Mouse (Mus musculus) neural tube, embryonic 12.5 days (tissue): Measurements from ENCODE around the gene Nudt14. TPM values are rescaled to one million over a fixed set of nuclear protein-coding genes. Genes with fewer than 3 reads are reported as not detected.

Experiments used
- ATAC-seq: fragments of 200-750 bp; cut with Nextera tagmentation; 2 replicates; pipeline ENCODE4 v1.8.0; 2017; ENCODE audit warnings: low read depth, mild to moderate bottlenecking, moderate TSS enrichment, moderate library complexity; ENCODE audit not compliant: low FRiP score
- H3K27ac ChIP-seq: fragments of 300-500 bp; sonication (generic); 2 replicates; pipeline ENCODE4 v1.5.1; 2016
- H3K27me3 ChIP-seq: fragments of 300-500 bp; sonication (generic); replicated peaks from 2 replicates; pipeline ENCODE4 v1.6.1; 2016; ENCODE audit warnings: mild to moderate bottlenecking
- H3K36me3 ChIP-seq: fragments of 300-500 bp; sonication (generic); 2 replicates; pipeline ENCODE4 v1.6.1; 2016; ENCODE audit warnings: mild to moderate bottlenecking
- H3K4me1 ChIP-seq: fragments of 300-500 bp; sonication (generic); 2 replicates; pipeline ENCODE4 v1.6.1; 2016
- H3K4me2 ChIP-seq: fragments of 300-500 bp; sonication (generic); replicated peaks from 2 replicates; pipeline ENCODE4 v1.6.1; 2016; ENCODE audit warnings: mild to moderate bottlenecking
- H3K4me3 ChIP-seq: fragments of 300-500 bp; sonication (generic); 2 replicates; pipeline ENCODE4 v1.5.1; 2016
- H3K9ac ChIP-seq: fragments of 300-500 bp; sonication (generic); 2 replicates; pipeline ENCODE4 v1.6.1; 2016; ENCODE audit warnings: mild to moderate bottlenecking
- H3K9me3 ChIP-seq: fragments of 300-500 bp; sonication (generic); 2 replicates; pipeline ENCODE4 v1.6.1; 2016; ENCODE audit warnings: mild to moderate bottlenecking
- WGBS: fragments of 180-500 bp; shearing (Covaris S2); methylation state at CpG from one replicate; pipeline ENCODE4 v1.1.7; 2016; 5-methylcytosine and 5-hydroxymethylcytosine counted together
- polyA plus RNA-seq: library from polyadenylated mRNA; unstranded; fragments of >200 nt; fragmentation: Nextera tagmentation; extraction: Ambion mirVana; gene quantifications from 2 replicates; pipeline ENCODE4 v1.2.1, GENCODE M21; 2016

The Nudt14 gene
- polyA plus RNA-seq: 56.2 and 57.5 TPM in 2 replicates

- Histone ChIP-seq H3K36me3 (no peaks in the 10 kb centered on the region), H3K27ac (no peak within 1 kb of the TSS)
These were observed at the start of gene Nudt14 for GRCm38 (mm10) chr12:112941776-112942713. Gene Nudt14 (minus strand): TSS chr12:112942124.

GRCm38 (mm10) chr12:112991444-112991843 lies 49.5 kb upstream of the Nudt14 start:
- WGBS: 98% methylated on average over 2 of the region's 2 CpGs
- no peak overlapping the region for H3K9ac ChIP-seq

More at GRCm38 (mm10) chr12:112941776-112942713, at the start of gene Nudt14:
- WGBS: 3% methylated on average over 54 of the region's 58 CpGs
- no peaks in the 10 kb centered on the region for H3K27me3 ChIP-seq
- peak within 1 kb of the TSS; percentile 76 for H3K4me3 ChIP-seq
- peaks cover 34% of the 10 kb centered on the region for H3K4me1 ChIP-seq
- H3K9me3 ChIP-seq: no peaks in the 10 kb centered on the region
- H3K4me2 ChIP-seq: peak within 1 kb of the TSS; percentile 72
- peak within 1 kb of the TSS; percentile 76 for H3K9ac ChIP-seq
- ATAC-seq: peak; percentile 81

GRCm38 (mm10) chr12:112990706-112991405 lies 48.9 kb upstream of the Nudt14 start:
- H3K4me1 ChIP-seq: no peaks in the 10 kb centered on the region
- H3K4me2 ChIP-seq: no peak overlapping the region
- no peak overlapping the region for H3K27ac ChIP-seq
- WGBS: 90% methylated on average over 5 of the region's 5 CpGs
- H3K27me3 ChIP-seq: no peaks in the 10 kb centered on the region
- peaks cover 44% of the 10 kb centered on the region for H3K36me3 ChIP-seq
- H3K9ac ChIP-seq: no peak overlapping the region
- no peak overlapping the region for H3K4me3 ChIP-seq
- H3K9me3 ChIP-seq: no peaks in the 10 kb centered on the region
- ATAC-seq: no peak

More at GRCm38 (mm10) chr12:112991444-112991843, 49.5 kb upstream of the Nudt14 start:
- Histone ChIP-seq H3K4me3 (no peak overlapping the region), H3K27me3 (no peaks in the 10 kb centered on the region), H3K9me3 (no peaks in the 10 kb centered on the region), H3K4me1 (no peaks in the 10 kb centered on the region), H3K4me2 (no peak overlapping the region), H3K27ac (no peak overlapping the region), H3K36me3 (peaks cover 38% of the 10 kb centered on the region)
- ATAC-seq: no peak

GRCm38 (mm10) chr12:112987877-112988276 lies 46.0 kb upstream of the Nudt14 start:
- Histone ChIP-seq H3K27ac (no peak overlapping the region), H3K9me3 (no peaks in the 10 kb centered on the region), H3K27me3 (no peaks in the 10 kb centered on the region), H3K4me2 (no peak overlapping the region), H3K4me1 (no peaks in the 10 kb centered on the region), H3K36me3 (peaks cover 58% of the 10 kb centered on the region), H3K4me3 (no peak overlapping the region), H3K9ac (no peak overlapping the region)
- no peak for ATAC-seq
- WGBS: 71% methylated on average over 6 of the region's 6 CpGs

GRCm38 (mm10) chr12:112985346-112985745 lies 43.4 kb upstream of the Nudt14 start:
- Histone ChIP-seq H3K9me3 (no peaks in the 10 kb centered on the region), H3K36me3 (peaks cover 64% of the 10 kb centered on the region), H3K4me3 (no peak overlapping the region), H3K9ac (no peak overlapping the region), H3K27ac (no peak overlapping the region), H3K4me2 (no peak overlapping the region), H3K4me1 (no peaks in the 10 kb centered on the region), H3K27me3 (no peaks in the 10 kb centered on the region)
- ATAC-seq: no peak
- WGBS: 93% methylated on average over 6 of the region's 6 CpGs

- Histone ChIP-seq H3K36me3 (peaks cover 83% of the 10 kb centered on the region), H3K27me3 (no peaks in the 10 kb centered on the region), H3K4me2 (no peak overlapping the region), H3K4me3 (no peak overlapping the region), H3K4me1 (peaks cover 11% of the 10 kb centered on the region; the same call in 1 of the 2 replicates), H3K9ac (no peak overlapping the region), H3K27ac (no peak overlapping the region), H3K9me3 (no peaks in the 10 kb centered on the region)
- ATAC-seq: no peak
- WGBS: 78% methylated on average over 2 of the region's 2 CpGs
These were observed 40.1 kb upstream of the Nudt14 start for GRCm38 (mm10) chr12:112982031-112982430.

GRCm38 (mm10) chr12:112977156-112977555 lies 35.2 kb upstream of the Nudt14 start:
- Histone ChIP-seq H3K27me3 (no peaks in the 10 kb centered on the region), H3K4me1 (peaks cover 17% of the 10 kb centered on the region; the same call in 1 of the 2 replicates), H3K9ac (peak overlapping the region; percentile 86), H3K4me2 (peak overlapping the region; percentile 89), H3K27ac (peak overlapping the region; percentile 72), H3K9me3 (no peaks in the 10 kb centered on the region), H3K36me3 (peaks cover 70% of the 10 kb centered on the region), H3K4me3 (peak overlapping the region; percentile 58)
- no peak for ATAC-seq
- WGBS: 47% methylated on average over 12 of the region's 12 CpGs

- Histone ChIP-seq H3K36me3 (peaks cover 70% of the 10 kb centered on the region), H3K9ac (peak within 1 kb of the TSS; percentile 86), H3K27me3 (no peaks in the 10 kb centered on the region), H3K9me3 (no peaks in the 10 kb centered on the region), H3K4me1 (peaks cover 17% of the 10 kb centered on the region; the same call in 1 of the 2 replicates), H3K27ac (peak within 1 kb of the TSS; percentile 72), H3K4me2 (peak within 1 kb of the TSS; percentile 89), H3K4me3 (peak within 1 kb of the TSS; percentile 58)
- WGBS: under 1% methylated on average over 79 of the region's 80 CpGs
- ATAC-seq: peak; percentile 97
These were observed 34.6 kb upstream of the Nudt14 start, which contains the start of gene Btbd6 for GRCm38 (mm10) chr12:112976371-112977073. Gene Btbd6 (plus strand): TSS chr12:112976482.

GRCm38 (mm10) chr12:112974736-112975135 lies 32.8 kb upstream of the Nudt14 start:
- H3K36me3 ChIP-seq: peaks cover 70% of the 10 kb centered on the region
- no peak overlapping the region for H3K4me3 ChIP-seq

GRCm38 (mm10) chr12:112969616-112970015 lies 27.7 kb upstream of the Nudt14 start:
- H3K4me3 ChIP-seq: no peak overlapping the region
- H3K9ac ChIP-seq: no peak overlapping the region
- H3K4me1 ChIP-seq: no peaks in the 10 kb centered on the region
- no peaks in the 10 kb centered on the region for H3K9me3 ChIP-seq
- peaks cover 96% of the 10 kb centered on the region for H3K36me3 ChIP-seq
- H3K4me2 ChIP-seq: no peak overlapping the region
- no peak for ATAC-seq
- no peak overlapping the region for H3K27ac ChIP-seq
- no peaks in the 10 kb centered on the region for H3K27me3 ChIP-seq
- 95% methylated on average over 6 of the region's 6 CpGs for WGBS

More at GRCm38 (mm10) chr12:112974736-112975135, 32.8 kb upstream of the Nudt14 start:
- 91% methylated on average over 9 of the region's 9 CpGs for WGBS
- H3K27me3 ChIP-seq: no peaks in the 10 kb centered on the region
- peaks cover 17% of the 10 kb centered on the region; the same call in 1 of the 2 replicates for H3K4me1 ChIP-seq
- H3K9ac ChIP-seq: no peak overlapping the region
- H3K9me3 ChIP-seq: no peaks in the 10 kb centered on the region
- H3K4me2 ChIP-seq: no peak overlapping the region
- H3K27ac ChIP-seq: no peak overlapping the region
- no peak for ATAC-seq

- Histone ChIP-seq H3K27me3 (no peaks in the 10 kb centered on the region), H3K9me3 (no peaks in the 10 kb centered on the region), H3K4me3 (no peak overlapping the region), H3K36me3 (peaks cover 97% of the 10 kb centered on the region), H3K4me1 (no peaks in the 10 kb centered on the region), H3K4me2 (no peak overlapping the region), H3K9ac (no peak overlapping the region), H3K27ac (no peak overlapping the region)
- WGBS: 73% methylated on average over 8 of the region's 8 CpGs
- no peak for ATAC-seq
These were observed 27.0 kb upstream of the Nudt14 start for GRCm38 (mm10) chr12:112968943-112969342.
